Mouse (Mus musculus): ENCODE results near the gene Cyp2d9. TPM values are rescaled to one million over a fixed set of nuclear protein-coding genes. Genes with fewer than 3 reads are reported as not detected.

Cyp2d9 gene
- total and polyA plus RNA-seq, 3 experiments, result not detected

DNA sequence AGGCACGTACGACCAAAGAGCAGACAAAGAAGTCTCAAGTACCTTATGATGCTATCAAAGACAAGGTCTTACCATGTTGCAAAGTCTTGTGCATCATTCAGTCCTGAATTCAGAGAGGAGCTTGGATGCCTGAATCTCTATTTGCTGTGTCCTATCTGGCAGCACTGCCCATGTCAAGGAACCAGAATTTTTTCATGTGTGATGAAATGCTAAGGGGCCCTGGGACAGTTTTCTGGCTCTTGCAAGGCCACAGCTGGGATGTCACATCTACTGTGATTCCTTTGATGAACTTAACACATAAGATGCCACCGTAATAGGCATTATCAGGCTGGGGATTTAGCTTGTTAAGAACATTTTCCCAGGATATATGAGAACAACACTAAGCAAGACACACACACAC is 1.8 kb downstream of the Cyp2d9 start:
- H3K4me2 ChIP-seq (ENCODE audit: insufficient read depth, low read depth, poor library complexity, severe bottlenecking), result no peak overlapping the region
- H3K36me3 ChIP-seq (replicated peaks in 1 of 2; ENCODE audit: control insufficient read depth in 1 of 2, insufficient read depth in 1 of 2, low read length in 1 of 2), result no peaks in the 10 kb centered on the region
- H3K27ac ChIP-seq (ENCODE audit: insufficient read depth, low read depth), result no peak overlapping the region
- dilution Hi-C loops (cut with MboI; ENCODE audit: extremely low pct_ligation_motif_present, extremely low pct_unique_long_range_greater_than_20kb, low sequenced_read_pairs), result no loop called here
- H3K79me2 ChIP-seq (replicated peaks; ENCODE audit: control insufficient read depth, extremely low read depth, insufficient read depth, poor library complexity, severe bottlenecking), result no peaks in the 10 kb centered on the region
- no peak for DNase-seq (ENCODE audit: extremely low read depth)
- TF ChIP-seq USF2 (conservative IDR thresholded peaks at IDR 0.05; ENCODE audit: low read depth, low read length) (no peak), RAD21 (IDR thresholded peaks at IDR 0.05; ENCODE audit: low read depth, low read length) (no peak), ZKSCAN1 (IDR thresholded peaks at IDR 0.05; ENCODE audit: borderline replicate concordance, low read depth, low read length) (no peak), IRF4 (IDR thresholded peaks at IDR 0.05; ENCODE audit: low read depth, low read length) (no peak), MEF2A (IDR thresholded peaks at IDR 0.05; ENCODE audit: borderline replicate concordance, low read depth, low read length) (no peak), PAX5 (IDR thresholded peaks at IDR 0.05; ENCODE audit: low read length) (no peak), SIN3A (IDR thresholded peaks at IDR 0.05; ENCODE audit: low read length) (no peak), KAT2A (IDR thresholded peaks at IDR 0.05; ENCODE audit: insufficient replicate concordance, low read length) (no peak), BHLHE40 (IDR thresholded peaks at IDR 0.05; ENCODE audit: low read depth, low read length) (no peak), JUND (conservative IDR thresholded peaks at IDR 0.05; ENCODE audit: low read depth, low read length) (no peak), MAFK (IDR thresholded peaks at IDR 0.05; ENCODE audit: insufficient replicate concordance, low read length) (no peak), NRF1 (IDR thresholded peaks at IDR 0.05; ENCODE audit: low read depth, low read length) (no peak), MYC (IDR thresholded peaks at IDR 0.05; ENCODE audit: low read depth, low read length) (no peak)
- H3K9ac ChIP-seq (ENCODE audit: insufficient read depth, low read depth), result no peak overlapping the region
- in situ Hi-C loops (cut with MboI; ENCODE audit: low pct_ligation_motif_present, low pct_unique_long_range_greater_than_20kb, low sequenced_read_pairs), result no loop called here
- H3K4me1 ChIP-seq (ENCODE audit: control insufficient read depth in 1 of 2, insufficient read depth in 2 of 2), result no peaks in the 10 kb centered on the region
- H3K9me3 ChIP-seq (replicated peaks; ENCODE audit: low read length), result peaks cover 12% of the 10 kb centered on the region
- H3K27me3 ChIP-seq (replicated peaks), result peaks cover 68% of the 10 kb centered on the region
- H3K4me3 ChIP-seq (replicated peaks in 1 of 3; ENCODE audit: low read depth in 2 of 3, low read length in 2 of 3, poor library complexity in 1 of 3), result no peak overlapping the region

DNA sequence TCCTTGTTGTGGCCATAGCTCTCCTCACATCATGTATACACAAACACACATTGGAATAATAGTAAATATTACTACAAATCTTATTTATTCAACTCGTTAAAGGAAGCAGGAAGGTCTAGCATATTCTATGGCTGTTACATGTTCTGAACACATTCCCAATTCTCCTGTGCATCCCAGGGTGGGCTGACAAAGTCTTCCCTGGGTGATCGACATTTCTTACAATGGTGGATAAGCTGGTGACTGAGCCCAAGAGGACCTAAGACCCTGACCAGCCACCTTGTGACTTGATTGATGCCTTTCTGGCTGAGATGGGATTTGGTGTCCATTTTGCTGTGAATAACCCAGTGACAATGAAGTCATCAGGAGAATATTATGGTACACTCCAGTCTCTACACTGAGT is 2.4 kb downstream of the Cyp2d9 start:
- Histone ChIP-seq H3K36me3 (replicated peaks in 1 of 2; ENCODE audit: control insufficient read depth in 1 of 2, insufficient read depth in 1 of 2, low read length in 1 of 2) (no peaks in the 10 kb centered on the region), H3K4me1 (ENCODE audit: control insufficient read depth in 1 of 2, insufficient read depth in 2 of 2) (no peaks in the 10 kb centered on the region), H3K79me2 (replicated peaks; ENCODE audit: control insufficient read depth, extremely low read depth, insufficient read depth, poor library complexity, severe bottlenecking) (no peaks in the 10 kb centered on the region), H3K27me3 (replicated peaks) (peaks cover 71% of the 10 kb centered on the region), H3K9me3 (replicated peaks; ENCODE audit: low read length) (peaks cover 12% of the 10 kb centered on the region), H3K4me3 (replicated peaks in 1 of 3; ENCODE audit: low read depth in 2 of 3, low read length in 2 of 3, poor library complexity in 1 of 3) (no peak overlapping the region), H3K9ac (ENCODE audit: insufficient read depth, low read depth) (no peak overlapping the region), H3K27ac (ENCODE audit: insufficient read depth, low read depth) (no peak overlapping the region), H3K4me2 (ENCODE audit: insufficient read depth, low read depth, poor library complexity, severe bottlenecking) (no peak overlapping the region)
- TF ChIP-seq TCF12 (IDR thresholded peaks at IDR 0.05; ENCODE audit: low read depth, low read length) (no peak), ELF1 (IDR thresholded peaks at IDR 0.05; ENCODE audit: low read depth, low read length) (no peak), EP300 (IDR thresholded peaks at IDR 0.05; ENCODE audit: low read length) (no peak), RCOR1 (conservative IDR thresholded peaks at IDR 0.05; ENCODE audit: low read depth, low read length) (no peak), CHD1 (IDR thresholded peaks at IDR 0.05; ENCODE audit: low read depth, low read length) (no peak), IRF4 (IDR thresholded peaks at IDR 0.05; ENCODE audit: low read depth, low read length) (no peak), E2F4 (IDR thresholded peaks at IDR 0.05; ENCODE audit: insufficient replicate concordance, low read depth, low read length) (no peak), NELFE (IDR thresholded peaks at IDR 0.05; ENCODE audit: low read depth, low read length) (no peak), KAT2A (IDR thresholded peaks at IDR 0.05; ENCODE audit: insufficient replicate concordance, low read length) (no peak), ZC3H11A (IDR thresholded peaks at IDR 0.05; ENCODE audit: low read depth, low read length) (no peak), CTCF (conservative IDR thresholded peaks at IDR 0.05 in 1 of 2, IDR thresholded peaks at IDR 0.05 in 1 of 2; ENCODE audit: low read depth in 2 of 2, low read length in 2 of 2) (no peak), SIN3A (IDR thresholded peaks at IDR 0.05; ENCODE audit: low read length) (no peak), RAD21 (IDR thresholded peaks at IDR 0.05; ENCODE audit: low read depth, low read length) (no peak), MAFK (IDR thresholded peaks at IDR 0.05; ENCODE audit: insufficient replicate concordance, low read length) (no peak), PAX5 (IDR thresholded peaks at IDR 0.05; ENCODE audit: low read length) (no peak), JUN (IDR thresholded peaks at IDR 0.05; ENCODE audit: insufficient read depth, low read depth, low read length) (no peak)
- in situ Hi-C loops (cut with MboI; ENCODE audit: low pct_ligation_motif_present, low pct_unique_long_range_greater_than_20kb, low sequenced_read_pairs), result no loop called here
- dilution Hi-C loops (cut with MboI; ENCODE audit: extremely low pct_ligation_motif_present, extremely low pct_unique_long_range_greater_than_20kb, low sequenced_read_pairs), result no loop called here
- no peak for DNase-seq (ENCODE audit: extremely low read depth)

Data from CH12.LX (cell line).